Mouse (Mus musculus): Measurements from ENCODE around the gene 0610030E20Rik.

Gene 0610030E20Rik

GRCm38 (mm10) chr6:72347166-72347941, at the start of gene 0610030E20Rik:
Gene 0610030E20Rik, plus strand, starts transcription at chr6:72347317.
- DNase-seq (ENCODE audit: low spot score in 2 of 2), result peak; percentile 80 to 90

GRCm38 (mm10) chr6:72297825-72298224, 49.3 kb upstream of the 0610030E20Rik start:
- no peak for DNase-seq (ENCODE audit: low spot score in 2 of 2)

GRCm38 (mm10) chr6:72302349-72302925, 44.7 kb upstream of the 0610030E20Rik start:
- no peak for DNase-seq (ENCODE audit: low spot score in 2 of 2)

GRCm38 (mm10) chr6:72303510-72303909, 43.6 kb upstream of the 0610030E20Rik start:
- no peak for DNase-seq (ENCODE audit: low spot score in 2 of 2)

- no peak for DNase-seq (ENCODE audit: low spot score in 2 of 2)
Observed at GRCm38 (mm10) chr6:72312198-72312597, 34.9 kb upstream of the 0610030E20Rik start.

- no peak for DNase-seq (ENCODE audit: low spot score in 2 of 2)
Observed at GRCm38 (mm10) chr6:72313124-72313867, 33.8 kb upstream of the 0610030E20Rik start.

- no peak for DNase-seq (ENCODE audit: low spot score in 2 of 2)
Observed at GRCm38 (mm10) chr6:72315384-72315783, 31.7 kb upstream of the 0610030E20Rik start.

- DNase-seq (ENCODE audit: low spot score in 2 of 2), result no peak
Observed at GRCm38 (mm10) chr6:72316044-72316443, 31.1 kb upstream of the 0610030E20Rik start.

GRCm38 (mm10) chr6:72318440-72318839, 28.7 kb upstream of the 0610030E20Rik start:
- no peak for DNase-seq (ENCODE audit: low spot score in 2 of 2)

- DNase-seq (ENCODE audit: low spot score in 2 of 2), result peak in 1 of 2 experiments; percentile 40
Observed at GRCm38 (mm10) chr6:72319019-72319418, 28.1 kb upstream of the 0610030E20Rik start.

- DNase-seq (ENCODE audit: low spot score in 2 of 2), result no peak
Observed at GRCm38 (mm10) chr6:72322936-72323335, 24.2 kb upstream of the 0610030E20Rik start.

GRCm38 (mm10) chr6:72323786-72324508, 23.2 kb upstream of the 0610030E20Rik start:
- DNase-seq (ENCODE audit: low spot score in 2 of 2), result peak in 1 of 2 experiments; percentile 27

GRCm38 (mm10) chr6:72326274-72326673, 20.8 kb upstream of the 0610030E20Rik start:
- peak in 1 of 2 experiments; percentile 37 for DNase-seq (ENCODE audit: low spot score in 2 of 2)

GRCm38 (mm10) chr6:72329019-72329418, 18.1 kb upstream of the 0610030E20Rik start:
- no peak for DNase-seq (ENCODE audit: low spot score in 2 of 2)

GRCm38 (mm10) chr6:72330133-72330532, 17.0 kb upstream of the 0610030E20Rik start:
- DNase-seq (ENCODE audit: low spot score in 2 of 2), result no peak

- DNase-seq (ENCODE audit: low spot score in 2 of 2), result no peak
Observed at GRCm38 (mm10) chr6:72333111-72333510, 14.0 kb upstream of the 0610030E20Rik start.

GRCm38 (mm10) chr6:72340481-72340880, 6.6 kb upstream of the 0610030E20Rik start:
- no peak for DNase-seq (ENCODE audit: low spot score in 2 of 2)

GRCm38 (mm10) chr6:72344396-72345073, 2.6 kb upstream of the 0610030E20Rik start:
- DNase-seq (ENCODE audit: low spot score in 2 of 2), result no peak

GRCm38 (mm10) chr6:72345074-72345567, 2.0 kb upstream of the 0610030E20Rik start, which contains the start of gene Usp39:
Gene Usp39, minus strand, starts transcription at chr6:72345184.
- peak; percentile 90 to 95 for DNase-seq (ENCODE audit: low spot score in 2 of 2)

GRCm38 (mm10) chr6:72345633-72346032, 1.5 kb upstream of the 0610030E20Rik start:
- no peak for DNase-seq (ENCODE audit: low spot score in 2 of 2)

- DNase-seq (ENCODE audit: low spot score in 2 of 2), result no peak
Observed at GRCm38 (mm10) chr6:72346261-72346660, 856 bp upstream of the 0610030E20Rik start.
